Mouse (Mus musculus) lung, postnatal 0 days (tissue): ENCODE measurements around the gene Robo2. TPM values are rescaled to one million over a fixed set of nuclear protein-coding genes. Genes with fewer than 3 reads are reported as not detected.

ENCODE experiments used
- ATAC-seq: fragments of 200-750 bp; cut with Nextera tagmentation; 2 replicates; pipeline ENCODE4 v1.8.0; 2017; ENCODE audit warnings: moderate library complexity
- DNase-seq: peaks from one replicate; pipeline ENCODE4 v3.0.0-alpha.2; 2016; ENCODE audit warnings: low spot score
- H3K27ac ChIP-seq: fragments of 300-500 bp; sonication (generic); 2 replicates; pipeline ENCODE4 v1.5.1; 2014; ENCODE audit warnings: antibody characterized with exemption, mild to moderate bottlenecking, low read length, mixed read lengths
- H3K27me3 ChIP-seq: fragments of 300-500 bp; sonication (generic); replicated peaks from 2 replicates; pipeline ENCODE4 v1.6.1; 2014; ENCODE audit warnings: low read length, mixed read lengths; ENCODE audit not compliant: insufficient read depth
- H3K36me3 ChIP-seq: fragments of 300-500 bp; sonication (generic); 2 replicates; pipeline ENCODE4 v1.6.1; 2014; ENCODE audit warnings: low read length, mixed read lengths; ENCODE audit not compliant: insufficient read depth
- H3K4me1 ChIP-seq: fragments of 300-500 bp; sonication (generic); 2 replicates; pipeline ENCODE4 v1.6.1; 2014; ENCODE audit warnings: antibody characterized with exemption, low read depth, low read length, mixed read lengths; ENCODE audit not compliant: insufficient read depth
- H3K4me2 ChIP-seq: fragments of 300-500 bp; sonication (generic); replicated peaks from 2 replicates; pipeline ENCODE4 v1.6.1; 2014; ENCODE audit warnings: low read depth, mild to moderate bottlenecking, low read length, moderate library complexity, mixed read lengths
- H3K4me3 ChIP-seq: fragments of 300-500 bp; sonication (generic); 2 replicates; pipeline ENCODE4 v1.5.1; 2014; ENCODE audit warnings: low read depth, low read length
- H3K9ac ChIP-seq: fragments of 300-500 bp; sonication (generic); replicated peaks from 2 replicates; pipeline ENCODE4 v1.6.1; 2014; ENCODE audit warnings: low read depth, mild to moderate bottlenecking
- H3K9me3 ChIP-seq: fragments of 300-500 bp; sonication (generic); 2 replicates; pipeline ENCODE4 v1.6.1; 2016; ENCODE audit warnings: low read length, mixed read lengths
- CTCF ChIP-seq: IDR thresholded peaks from 2 replicates; pipeline ENCODE4 v1.5.1; 2016; ENCODE audit warnings: antibody characterized with exemption, mild to moderate bottlenecking
- EP300 ChIP-seq: IDR thresholded peaks from 2 replicates; pipeline ENCODE4 v1.6.1; 2016; ENCODE audit warnings: antibody characterized with exemption, mild to moderate bottlenecking, control low read depth
- WGBS: fragments of 180-500 bp; shearing (Covaris S2); extraction: QIAGEN DNeasy Blood & Tissue Kit; methylation state at CpG from one replicate; pipeline ENCODE4 v1.1.7; 2014; 5-methylcytosine and 5-hydroxymethylcytosine counted together
- polyA plus RNA-seq: library from polyadenylated mRNA; unstranded; fragments of >200 nt; fragmentation: Nextera tagmentation; extraction: Ambion mirVana; gene quantifications from 2 replicates; pipeline ENCODE4 v1.2.1, GENCODE M21; 2015

Gene Robo2
- polyA plus RNA-seq, 1 experiment from 2014 or later = 13.3 TPM

DNA sequence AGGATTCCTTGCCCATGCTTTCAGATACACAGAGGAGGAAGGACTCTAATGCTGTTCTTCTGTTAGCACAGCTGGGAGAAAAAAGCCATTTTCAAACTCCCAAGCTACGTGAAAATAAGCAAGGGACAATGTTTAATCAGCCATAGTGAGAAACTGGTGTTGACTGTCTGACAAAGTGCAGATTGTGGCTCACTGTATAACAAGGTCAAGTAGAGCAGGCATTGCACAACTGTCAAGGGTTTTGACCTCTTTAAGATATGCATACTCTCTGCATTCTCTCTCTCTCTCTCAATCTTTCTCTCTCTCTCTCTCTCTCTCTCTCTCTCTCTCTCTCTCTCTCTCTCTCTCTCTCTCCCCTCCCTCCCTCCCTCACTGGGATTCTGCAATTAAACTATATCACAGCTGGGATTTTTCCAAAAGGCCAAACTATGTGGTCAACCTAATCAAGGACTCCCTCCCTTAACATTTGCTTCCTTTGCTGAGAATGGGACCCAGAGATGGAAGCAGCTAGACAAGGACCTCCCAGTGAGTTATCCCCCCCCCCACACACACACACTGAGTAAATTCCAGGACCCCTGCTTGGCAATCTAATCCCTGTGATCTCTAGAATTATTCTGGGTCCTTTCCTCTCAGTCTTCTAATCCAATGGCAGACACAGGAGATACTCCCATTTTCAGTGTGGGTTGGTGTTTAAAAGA lies 389.2 kb downstream of the Robo2 start:
- H3K9ac ChIP-seq = no peak overlapping the region
- WGBS = 24% methylated on average over 1 of the region's 1 CpGs
- no peaks in the 10 kb centered on the region for H3K4me1 ChIP-seq
- H3K27me3 ChIP-seq = no peaks in the 10 kb centered on the region
- H3K36me3 ChIP-seq = no peaks in the 10 kb centered on the region
- no peak overlapping the region for H3K4me3 ChIP-seq
- TF ChIP-seq EP300 = no peak
- no peak for TF ChIP-seq CTCF
- H3K9me3 ChIP-seq = no peaks in the 10 kb centered on the region
- peak; percentile 63 for DNase-seq
- no peak overlapping the region for H3K4me2 ChIP-seq
- H3K27ac ChIP-seq = no peak overlapping the region
- peak; percentile 78 for ATAC-seq

GRCm38 (mm10) chr16:74005767-74006166 lies 405.9 kb downstream of the Robo2 start:
- TF ChIP-seq CTCF (no peak), EP300 (no peak)
- H3K36me3 ChIP-seq = no peaks in the 10 kb centered on the region
- no peak overlapping the region for H3K27ac ChIP-seq
- WGBS = 83% methylated on average over 3 of the region's 3 CpGs
- H3K9me3 ChIP-seq = no peaks in the 10 kb centered on the region
- no peaks in the 10 kb centered on the region for H3K4me1 ChIP-seq
- H3K4me3 ChIP-seq = no peak overlapping the region
- no peaks in the 10 kb centered on the region for H3K27me3 ChIP-seq
- DNase-seq (no peak), ATAC-seq (no peak)
- no peak overlapping the region for H3K9ac ChIP-seq
- H3K4me2 ChIP-seq = no peak overlapping the region

- WGBS = 54% methylated on average over 2 of the region's 2 CpGs
- H3K27ac ChIP-seq = no peak overlapping the region
- no peak for ATAC-seq
- H3K9me3 ChIP-seq = no peaks in the 10 kb centered on the region
- TF ChIP-seq CTCF (no peak), EP300 (no peak)
- no peaks in the 10 kb centered on the region for H3K27me3 ChIP-seq
- H3K9ac ChIP-seq = no peak overlapping the region
- H3K4me1 ChIP-seq = no peaks in the 10 kb centered on the region
- no peaks in the 10 kb centered on the region for H3K36me3 ChIP-seq
- H3K4me3 ChIP-seq = no peak overlapping the region
- H3K4me2 ChIP-seq = no peak overlapping the region
- DNase-seq = no peak
Measured at GRCm38 (mm10) chr16:74001331-74001730, 410.3 kb downstream of the Robo2 start.

- H3K4me2 ChIP-seq = no peak overlapping the region
- no peaks in the 10 kb centered on the region for H3K4me1 ChIP-seq
- no peak overlapping the region for H3K9ac ChIP-seq
- DNase-seq (no peak), ATAC-seq (no peak)
- H3K27ac ChIP-seq = no peak overlapping the region
- H3K27me3 ChIP-seq = no peaks in the 10 kb centered on the region
- H3K4me3 ChIP-seq = no peak overlapping the region
- no peaks in the 10 kb centered on the region for H3K9me3 ChIP-seq
- no peaks in the 10 kb centered on the region for H3K36me3 ChIP-seq
- 71% methylated on average over 6 of the region's 6 CpGs for WGBS
- no peak for TF ChIP-seq CTCF
- TF ChIP-seq EP300 = no peak
Measured at GRCm38 (mm10) chr16:73991212-73991611, 420.4 kb downstream of the Robo2 start.

DNA sequence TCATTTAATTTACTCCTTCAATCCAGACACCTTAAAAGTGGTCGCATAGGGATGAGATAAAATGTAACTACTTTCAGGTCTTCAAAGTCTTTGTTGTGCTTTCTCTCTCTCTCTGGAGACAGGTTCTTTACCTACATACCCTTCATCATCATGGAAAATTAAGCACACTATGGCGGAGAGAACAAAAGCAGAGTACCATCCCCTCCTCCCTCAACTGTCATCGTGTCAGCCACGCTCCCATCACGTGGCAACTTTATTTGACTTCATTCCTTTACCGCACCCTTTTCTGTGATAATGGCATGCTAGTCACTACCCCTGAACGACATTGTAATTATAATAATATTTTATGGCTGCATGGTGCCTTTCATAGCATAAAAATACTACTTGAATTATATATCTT lies 442.1 kb downstream of the Robo2 start:
- no peaks in the 10 kb centered on the region for H3K36me3 ChIP-seq
- H3K27ac ChIP-seq = no peak overlapping the region
- H3K27me3 ChIP-seq = no peaks in the 10 kb centered on the region
- H3K9ac ChIP-seq = no peak overlapping the region
- no peak overlapping the region for H3K4me2 ChIP-seq
- H3K4me1 ChIP-seq = no peaks in the 10 kb centered on the region
- TF ChIP-seq EP300 (no peak), CTCF (no peak)
- whole genome bisulfite sequencing = 79% methylated on average over 7 of the region's 7 CpGs
- no peak overlapping the region for H3K4me3 ChIP-seq
- DNase-seq (no peak), ATAC-seq (no peak)
- no peaks in the 10 kb centered on the region for H3K9me3 ChIP-seq

- Histone ChIP-seq H3K36me3 (no peaks in the 10 kb centered on the region), H3K27me3 (no peaks in the 10 kb centered on the region), H3K9ac (no peak overlapping the region), H3K9me3 (no peaks in the 10 kb centered on the region), H3K4me2 (no peak overlapping the region), H3K27ac (no peak overlapping the region), H3K4me3 (no peak overlapping the region), H3K4me1 (no peaks in the 10 kb centered on the region)
- WGBS = 75% methylated on average over 5 of the region's 5 CpGs
- TF ChIP-seq CTCF = no peak
- TF ChIP-seq EP300 = no peak
- DNase-seq (peak; percentile 9), ATAC-seq (peak; percentile 21; the same call in 1 of the 2 replicates)
Measured at GRCm38 (mm10) chr16:73964366-73964926, 447.2 kb downstream of the Robo2 start.
